Mouse (Mus musculus) embryonic facial prominence, embryonic 10.5 days (tissue): Measurements from ENCODE around the gene Vegfd. TPM values are rescaled to one million over a fixed set of nuclear protein-coding genes. Genes with fewer than 3 reads are reported as not detected.

Experiments used
- DNase-seq: peaks from one replicate; pipeline ENCODE4 v3.0.0-alpha.2; 2017; ENCODE audit warnings: low spot score
- H3K27ac ChIP-seq: fragments of 300-500 bp; sonication (generic); replicated peaks from 2 replicates; pipeline ENCODE4 v1.5.1; 2016; ENCODE audit warnings: mild to moderate bottlenecking
- H3K27me3 ChIP-seq: fragments of 300-500 bp; sonication (generic); replicated peaks from 2 replicates; pipeline ENCODE4 v1.6.1; 2016; ENCODE audit warnings: low read depth, mild to moderate bottlenecking; ENCODE audit not compliant: poor library complexity, severe bottlenecking
- H3K36me3 ChIP-seq: fragments of 300-500 bp; sonication (generic); replicated peaks from 2 replicates; pipeline ENCODE4 v1.6.1; 2016; ENCODE audit warnings: mild to moderate bottlenecking, moderate library complexity
- H3K4me1 ChIP-seq: fragments of 300-500 bp; sonication (generic); 2 replicates; pipeline ENCODE4 v1.6.1; 2016
- H3K4me3 ChIP-seq: fragments of 300-500 bp; sonication (generic); 2 replicates; pipeline ENCODE4 v1.5.1; 2016; ENCODE audit warnings: mild to moderate bottlenecking, moderate library complexity
- H3K9me3 ChIP-seq: fragments of 300-500 bp; sonication (generic); 2 replicates; pipeline ENCODE4 v1.6.1; 2016; ENCODE audit warnings: mild to moderate bottlenecking
- WGBS: fragments of 180-500 bp; shearing (Covaris S2); methylation state at CpG from one replicate; pipeline ENCODE4 v1.1.7; 2016; 5-methylcytosine and 5-hydroxymethylcytosine counted together
- polyA plus RNA-seq: library from polyadenylated mRNA; unstranded; fragments of >200 nt; fragmentation: Nextera tagmentation; extraction: Ambion mirVana; gene quantifications from 2 replicates; pipeline ENCODE4 v1.2.1, GENCODE M21; 2016

Vegfd gene
- polyA plus RNA-seq, 1 experiment from 2014 or later = 4.8 TPM

- no peaks in the 10 kb centered on the region for H3K9me3 ChIP-seq
- no peaks in the 10 kb centered on the region for H3K4me1 ChIP-seq
- DNase-seq = no peak
- no peak overlapping the region for H3K4me3 ChIP-seq
- no peak overlapping the region for H3K27ac ChIP-seq
- H3K27me3 ChIP-seq = peaks cover 62% of the 10 kb centered on the region
- WGBS = 94% methylated on average over 4 of the region's 4 CpGs
- peaks cover 69% of the 10 kb centered on the region for H3K36me3 ChIP-seq
These were observed 54.1 kb downstream of the Vegfd start for GRCm38 (mm10) chrX:164427295-164427694.

- Histone ChIP-seq H3K27me3 (peaks cover 53% of the 10 kb centered on the region), H3K9me3 (no peaks in the 10 kb centered on the region), H3K27ac (no peak overlapping the region), H3K36me3 (peaks cover 67% of the 10 kb centered on the region), H3K4me1 (no peaks in the 10 kb centered on the region), H3K4me3 (no peak overlapping the region)
- no peak for DNase-seq
- 87% methylated on average over 2 of the region's 2 CpGs for WGBS
These were observed 55.0 kb downstream of the Vegfd start for GRCm38 (mm10) chrX:164428224-164428623.

- Histone ChIP-seq H3K4me1 (no peaks in the 10 kb centered on the region), H3K4me3 (no peak overlapping the region), H3K36me3 (peaks cover 57% of the 10 kb centered on the region), H3K9me3 (no peaks in the 10 kb centered on the region), H3K27ac (no peak overlapping the region), H3K27me3 (peaks cover 40% of the 10 kb centered on the region)
- DNase-seq = no peak
- 95% methylated on average over 6 of the region's 6 CpGs for WGBS
These were observed 57.4 kb downstream of the Vegfd start for GRCm38 (mm10) chrX:164430621-164431020.

GRCm38 (mm10) chrX:164431133-164431532 is 58.0 kb downstream of the Vegfd start:
- Histone ChIP-seq H3K4me3 (no peak overlapping the region), H3K36me3 (peaks cover 54% of the 10 kb centered on the region), H3K27me3 (peaks cover 41% of the 10 kb centered on the region), H3K4me1 (no peaks in the 10 kb centered on the region), H3K27ac (no peak overlapping the region), H3K9me3 (no peaks in the 10 kb centered on the region)
- WGBS = 85% methylated on average over 2 of the region's 2 CpGs
- no peak for DNase-seq

GRCm38 (mm10) chrX:164431541-164431940 is 58.4 kb downstream of the Vegfd start:
- no peak for DNase-seq
- Histone ChIP-seq H3K4me3 (no peak overlapping the region), H3K4me1 (no peaks in the 10 kb centered on the region), H3K27me3 (peaks cover 40% of the 10 kb centered on the region), H3K27ac (no peak overlapping the region), H3K36me3 (peaks cover 54% of the 10 kb centered on the region), H3K9me3 (no peaks in the 10 kb centered on the region)
- WGBS = 91% methylated on average over 6 of the region's 6 CpGs

GRCm38 (mm10) chrX:164432682-164433081 is 59.5 kb downstream of the Vegfd start:
- H3K36me3 ChIP-seq = peaks cover 54% of the 10 kb centered on the region
- no peak for DNase-seq
- WGBS = 95% methylated on average over 9 of the region's 9 CpGs
- H3K4me3 ChIP-seq = no peak overlapping the region
- no peaks in the 10 kb centered on the region for H3K9me3 ChIP-seq
- peaks cover 43% of the 10 kb centered on the region for H3K27me3 ChIP-seq
- no peak overlapping the region for H3K27ac ChIP-seq
- H3K4me1 ChIP-seq = no peaks in the 10 kb centered on the region

GRCm38 (mm10) chrX:164436709-164437108 is 63.5 kb downstream of the Vegfd start, which contains the start of gene Asb11:
Asb11 (plus strand) TSS chrX:164436994.
- no peak for DNase-seq
- no peaks in the 10 kb centered on the region for H3K9me3 ChIP-seq
- peaks cover 25% of the 10 kb centered on the region for H3K36me3 ChIP-seq
- WGBS = 80% methylated on average over 8 of the region's 8 CpGs
- no peak within 1 kb of the TSS for H3K4me3 ChIP-seq
- H3K4me1 ChIP-seq = no peaks in the 10 kb centered on the region
- H3K27me3 ChIP-seq = peaks cover 48% of the 10 kb centered on the region
- H3K27ac ChIP-seq = no peak within 1 kb of the TSS

- H3K9me3 ChIP-seq = no peaks in the 10 kb centered on the region
- H3K4me1 ChIP-seq = no peaks in the 10 kb centered on the region
- no peak overlapping the region for H3K27ac ChIP-seq
- H3K27me3 ChIP-seq = peaks cover 59% of the 10 kb centered on the region
- WGBS = 89% methylated on average over 7 of the region's 7 CpGs
- no peak overlapping the region for H3K4me3 ChIP-seq
- H3K36me3 ChIP-seq = peaks cover 2% of the 10 kb centered on the region; the same call in 1 of the 2 replicates
- no peak for DNase-seq
These were observed 66.3 kb downstream of the Vegfd start for GRCm38 (mm10) chrX:164439462-164439861.

GRCm38 (mm10) chrX:164440140-164440539 is 67.0 kb downstream of the Vegfd start:
- Histone ChIP-seq H3K9me3 (no peaks in the 10 kb centered on the region), H3K36me3 (no peaks in the 10 kb centered on the region), H3K27me3 (peaks cover 61% of the 10 kb centered on the region), H3K4me1 (no peaks in the 10 kb centered on the region), H3K27ac (no peak overlapping the region), H3K4me3 (no peak overlapping the region)
- no peak for DNase-seq
- 89% methylated on average over 2 of the region's 2 CpGs for WGBS

GRCm38 (mm10) chrX:164440703-164441102 is 67.5 kb downstream of the Vegfd start:
- Histone ChIP-seq H3K4me1 (no peaks in the 10 kb centered on the region), H3K27me3 (peaks cover 61% of the 10 kb centered on the region), H3K36me3 (no peaks in the 10 kb centered on the region), H3K27ac (no peak overlapping the region), H3K4me3 (no peak overlapping the region), H3K9me3 (no peaks in the 10 kb centered on the region)
- no peak for DNase-seq
- 90% methylated on average over 3 of the region's 3 CpGs for WGBS

- no peak overlapping the region for H3K27ac ChIP-seq
- WGBS = 77% methylated on average over 3 of the region's 3 CpGs
- no peak overlapping the region for H3K4me3 ChIP-seq
- DNase-seq = no peak
- H3K27me3 ChIP-seq = peaks cover 56% of the 10 kb centered on the region
- no peaks in the 10 kb centered on the region for H3K4me1 ChIP-seq
- H3K9me3 ChIP-seq = no peaks in the 10 kb centered on the region
- H3K36me3 ChIP-seq = no peaks in the 10 kb centered on the region
These were observed 68.1 kb downstream of the Vegfd start for GRCm38 (mm10) chrX:164441306-164441705.

GRCm38 (mm10) chrX:164445601-164446000 is 72.4 kb downstream of the Vegfd start:
- WGBS = 86% methylated on average over 12 of the region's 12 CpGs
- no peaks in the 10 kb centered on the region for H3K9me3 ChIP-seq
- peaks cover 39% of the 10 kb centered on the region for H3K27me3 ChIP-seq
- no peak overlapping the region for H3K27ac ChIP-seq
- no peaks in the 10 kb centered on the region for H3K4me1 ChIP-seq
- H3K36me3 ChIP-seq = no peaks in the 10 kb centered on the region
- no peak overlapping the region for H3K4me3 ChIP-seq
- no peak for DNase-seq

- Histone ChIP-seq H3K9me3 (no peaks in the 10 kb centered on the region), H3K4me3 (no peak overlapping the region), H3K36me3 (no peaks in the 10 kb centered on the region), H3K4me1 (no peaks in the 10 kb centered on the region), H3K27me3 (peaks cover 38% of the 10 kb centered on the region), H3K27ac (no peak overlapping the region)
- WGBS = 84% methylated on average over 10 of the region's 10 CpGs
- DNase-seq = no peak
These were observed 73.0 kb downstream of the Vegfd start for GRCm38 (mm10) chrX:164446106-164446551.
